Mouse (Mus musculus) olfactory bulb, adult 2 months (tissue): ENCODE measurements around the gene Nf1. TPM values are rescaled to one million over a fixed set of nuclear protein-coding genes. Genes with fewer than 3 reads are reported as not detected.
A peak's percentile ranks its signal among the peaks of the same experiment; 100 is the strongest.

ENCODE experiments used
- H3K27ac ChIP-seq: fragments of 200-500 bp; 2 replicates; pipeline ENCODE4 v1.5.1; 2012; ENCODE audit warnings: low read depth, low read length; ENCODE audit not compliant: insufficient read depth
- H3K4me1 ChIP-seq: fragments of 200-500 bp; 2 replicates; pipeline ENCODE4 v1.6.1; 2012; ENCODE audit warnings: low read length; ENCODE audit not compliant: control insufficient read depth, insufficient read depth
- H3K4me3 ChIP-seq: fragments of 200-500 bp; 2 replicates; pipeline ENCODE4 v1.5.1; 2012; ENCODE audit warnings: mild to moderate bottlenecking, low read depth, low read length, moderate library complexity; ENCODE audit not compliant: insufficient read depth
- CTCF ChIP-seq: fragments of 200-500 bp; IDR thresholded peaks from 2 replicates; pipeline ENCODE4 v1.5.1; 2012; ENCODE audit warnings: low read depth, mild to moderate bottlenecking, low read length, moderate library complexity; ENCODE audit not compliant: insufficient read depth
- POLR2A ChIP-seq: fragments of 200-500 bp; IDR thresholded peaks from 2 replicates; pipeline ENCODE4 v1.6.1; 2012; ENCODE audit warnings: mild to moderate bottlenecking, low read depth, low read length, moderate library complexity; ENCODE audit not compliant: insufficient read depth
- WGBS: fragments of 180-500 bp; shearing (Covaris S2); methylation state at CpG from one replicate; pipeline ENCODE4 v1.1.7; 2018; 5-methylcytosine and 5-hydroxymethylcytosine counted together
- polyA plus RNA-seq: library from polyadenylated mRNA; stranded (reverse); fragments of >200 nt; gene quantifications from 2 replicates; pipeline ENCODE4 v1.2.4, GENCODE M21; 2012; ENCODE audit warnings: low replicate concordance; ENCODE audit not compliant: missing spikeins, insufficient read depth, insufficient read length

The Nf1 gene
- polyA plus RNA-seq, 1 experiment = 163 TPM

- no peak overlapping the region for H3K27ac ChIP-seq
- WGBS = 91% methylated on average over 14 of the region's 14 CpGs
- no peak for TF ChIP-seq POLR2A
- no peak for TF ChIP-seq CTCF
- no peak overlapping the region for H3K4me3 ChIP-seq
- H3K4me1 ChIP-seq = peaks cover 5% of the 10 kb centered on the region
Measured at GRCm38 (mm10) chr11:79575383-79576073, 236.0 kb downstream of the Nf1 start.

GRCm38 (mm10) chr11:79577741-79578140 is 238.2 kb downstream of the Nf1 start:
- Histone ChIP-seq H3K4me3 (no peak overlapping the region), H3K27ac (no peak overlapping the region), H3K4me1 (peaks cover 6% of the 10 kb centered on the region)
- WGBS = 42% methylated on average over 5 of the region's 5 CpGs
- TF ChIP-seq CTCF = no peak
- TF ChIP-seq POLR2A = no peak

- peaks cover 6% of the 10 kb centered on the region for H3K4me1 ChIP-seq
- 40% methylated on average over 4 of the region's 4 CpGs for WGBS
- no peak for TF ChIP-seq CTCF
- no peak for TF ChIP-seq POLR2A
- H3K27ac ChIP-seq = no peak overlapping the region
- H3K4me3 ChIP-seq = no peak overlapping the region
Measured at GRCm38 (mm10) chr11:79580660-79581059, 241.2 kb downstream of the Nf1 start.

- no peak for TF ChIP-seq CTCF
- no peak for TF ChIP-seq POLR2A
- Histone ChIP-seq H3K4me1 (peaks cover 6% of the 10 kb centered on the region), H3K27ac (no peak overlapping the region), H3K4me3 (no peak overlapping the region)
- 92% methylated on average over 6 of the region's 6 CpGs for WGBS
Measured at GRCm38 (mm10) chr11:79581257-79581656, 241.8 kb downstream of the Nf1 start.

- Histone ChIP-seq H3K27ac (no peak overlapping the region), H3K4me3 (no peak overlapping the region), H3K4me1 (peaks cover 6% of the 10 kb centered on the region)
- 4% methylated on average over 5 of the region's 5 CpGs for WGBS
- TF ChIP-seq CTCF (peak; percentile 53; the same call in 1 of the 2 replicates), POLR2A (no peak)
Measured at GRCm38 (mm10) chr11:79584191-79584590, 244.7 kb downstream of the Nf1 start.

- TF ChIP-seq POLR2A (no peak), CTCF (no peak)
- 71% methylated on average over 14 of the region's 14 CpGs for WGBS
- Histone ChIP-seq H3K4me3 (no peak overlapping the region), H3K4me1 (peaks cover 17% of the 10 kb centered on the region), H3K27ac (no peak overlapping the region)
Measured at GRCm38 (mm10) chr11:79589317-79590075, 250.0 kb downstream of the Nf1 start.

GRCm38 (mm10) chr11:79590664-79591590 is 251.4 kb downstream of the Nf1 start, which contains the start of gene Rab11fip4:
Gene Rab11fip4 (plus strand): TSS chr11:79591212.
- TF ChIP-seq POLR2A = peak; percentile 39; the same call in 1 of the 2 replicates
- no peak for TF ChIP-seq CTCF
- H3K27ac ChIP-seq = peak within 1 kb of the TSS; percentile 77
- H3K4me1 ChIP-seq = peaks cover 22% of the 10 kb centered on the region
- peak within 1 kb of the TSS; percentile 72 for H3K4me3 ChIP-seq
- 8% methylated on average over 98 of the region's 98 CpGs for WGBS

GRCm38 (mm10) chr11:79591591-79591975 is 252.1 kb downstream of the Nf1 start:
- 12% methylated on average over 5 of the region's 5 CpGs for WGBS

GRCm38 (mm10) chr11:79593495-79593894 is 254.0 kb downstream of the Nf1 start:
- Histone ChIP-seq H3K4me3 (peak overlapping the region; percentile 31), H3K27ac (0 out of 2 replicates have a peak overlapping the region, but pooled peaks have one; percentile 24), H3K4me1 (peaks cover 22% of the 10 kb centered on the region)
- 26% methylated on average over 11 of the region's 11 CpGs for WGBS
- TF ChIP-seq CTCF = no peak
- TF ChIP-seq POLR2A = no peak

More at GRCm38 (mm10) chr11:79591591-79591975, 252.1 kb downstream of the Nf1 start:
- H3K27ac ChIP-seq = peak overlapping the region; percentile 77
- H3K4me1 ChIP-seq = peaks cover 22% of the 10 kb centered on the region
- TF ChIP-seq CTCF (no peak), POLR2A (no peak)
- H3K4me3 ChIP-seq = peak overlapping the region; percentile 72
